Mouse (Mus musculus): ENCODE data around the gene Ttc39a. TPM values are rescaled to one million over a fixed set of nuclear protein-coding genes. Genes with fewer than 3 reads are reported as not detected.

Ttc39a gene
- total and polyA plus RNA-seq, 3 experiments: 0.30 to 0.64 (median 0.32) TPM

DNA sequence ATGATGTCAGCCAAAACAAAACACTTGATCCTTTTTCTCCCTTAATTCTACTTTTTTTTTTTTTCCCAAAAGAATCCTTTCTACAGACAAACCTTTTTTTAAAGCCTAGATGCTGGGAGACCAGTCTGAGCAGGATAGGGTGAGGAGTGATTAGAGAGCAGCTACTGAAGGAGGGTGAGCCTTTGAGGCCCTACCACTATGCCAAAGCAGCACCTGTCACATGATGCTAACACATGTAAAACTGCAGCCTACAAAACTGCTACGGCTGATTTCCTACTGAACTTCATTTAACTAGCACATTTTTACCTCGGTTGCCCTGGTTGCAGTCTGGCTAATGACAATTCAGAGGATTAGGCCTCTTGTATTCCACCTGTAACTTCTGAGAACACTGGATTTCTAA is 38.5 kb downstream of the Ttc39a start:
- Histone ChIP-seq H3K4me3 (replicated peaks in 1 of 3; ENCODE audit: low read depth in 2 of 3, low read length in 2 of 3, poor library complexity in 1 of 3) (no peak overlapping the region), H3K36me3 (replicated peaks in 1 of 2; ENCODE audit: control insufficient read depth in 1 of 2, insufficient read depth in 1 of 2, low read length in 1 of 2) (peaks cover 3 to 66% of the 10 kb centered on the region in 2 experiments), H3K27ac (ENCODE audit: insufficient read depth, low read depth) (no peak overlapping the region), H3K4me2 (ENCODE audit: insufficient read depth, low read depth, poor library complexity, severe bottlenecking) (no peak overlapping the region), H3K4me1 (ENCODE audit: control insufficient read depth in 1 of 2, insufficient read depth in 2 of 2) (peaks cover 0 to 12% of the 10 kb centered on the region in 2 experiments; a peak in 2 of 4 replicates), H3K9ac (ENCODE audit: insufficient read depth, low read depth) (no peak overlapping the region), H3K27me3 (replicated peaks) (no peaks in the 10 kb centered on the region), H3K79me2 (replicated peaks; ENCODE audit: control insufficient read depth, extremely low read depth, insufficient read depth, poor library complexity, severe bottlenecking) (no peaks in the 10 kb centered on the region), H3K9me3 (replicated peaks; ENCODE audit: low read length) (no peaks in the 10 kb centered on the region)
- TF ChIP-seq ETS1 (conservative IDR thresholded peaks at IDR 0.05; ENCODE audit: low read depth, low read length) (no peak), MAZ (IDR thresholded peaks at IDR 0.05; ENCODE audit: low read depth, low read length) (no peak), PAX5 (IDR thresholded peaks at IDR 0.05; ENCODE audit: low read length) (no peak), TBP (conservative IDR thresholded peaks at IDR 0.05; ENCODE audit: low read depth, low read length) (no peak), MEF2A (IDR thresholded peaks at IDR 0.05; ENCODE audit: borderline replicate concordance, low read depth, low read length) (no peak), HCFC1 (IDR thresholded peaks at IDR 0.05; ENCODE audit: low read depth, low read length) (no peak), JUN (IDR thresholded peaks at IDR 0.05; ENCODE audit: insufficient read depth, low read depth, low read length) (no peak)
- dilution Hi-C loops (cut with MboI; ENCODE audit: extremely low pct_ligation_motif_present, extremely low pct_unique_long_range_greater_than_20kb, low sequenced_read_pairs) (no loop called here), in situ Hi-C loops (cut with MboI; ENCODE audit: low pct_ligation_motif_present, low pct_unique_long_range_greater_than_20kb, low sequenced_read_pairs) (no loop called here)
- no peak for DNase-seq (ENCODE audit: extremely low read depth)

DNA sequence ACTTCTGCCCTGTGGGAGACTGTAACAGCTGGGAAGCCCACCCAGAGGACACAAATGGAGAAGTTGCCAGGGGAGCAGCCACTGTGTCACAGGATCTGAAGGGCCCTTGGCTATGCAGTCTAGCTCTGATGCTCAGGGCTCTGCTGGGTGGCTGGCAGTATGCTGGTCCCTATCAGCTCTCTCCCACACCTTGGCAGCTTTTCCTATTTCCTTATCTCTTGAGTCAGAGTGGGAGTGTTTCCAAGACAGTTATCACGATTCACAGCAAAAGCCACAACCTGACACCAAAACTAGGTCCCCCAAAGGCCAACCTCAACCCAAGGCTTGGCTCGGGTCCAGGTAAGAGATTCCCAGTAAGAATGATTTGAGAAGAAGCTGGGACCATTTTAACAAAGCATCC is 39.0 kb downstream of the Ttc39a start:
- H3K9me3 ChIP-seq (replicated peaks; ENCODE audit: low read length): no peaks in the 10 kb centered on the region
- no peak overlapping the region for H3K9ac ChIP-seq (ENCODE audit: insufficient read depth, low read depth)
- TF ChIP-seq CHD2 (IDR thresholded peaks at IDR 0.05; ENCODE audit: low read length): no peak
- TF ChIP-seq MEF2A (IDR thresholded peaks at IDR 0.05; ENCODE audit: borderline replicate concordance, low read depth, low read length): no peak
- TF ChIP-seq JUN (IDR thresholded peaks at IDR 0.05; ENCODE audit: insufficient read depth, low read depth, low read length): no peak
- TF ChIP-seq KAT2A (IDR thresholded peaks at IDR 0.05; ENCODE audit: insufficient replicate concordance, low read length): no peak
- TF ChIP-seq CHD1 (IDR thresholded peaks at IDR 0.05; ENCODE audit: low read depth, low read length): no peak
- TF ChIP-seq BHLHE40 (IDR thresholded peaks at IDR 0.05; ENCODE audit: low read depth, low read length): no peak
- no peak for TF ChIP-seq USF1 (IDR thresholded peaks at IDR 0.05; ENCODE audit: low read depth, low read length)
- TF ChIP-seq UBTF (IDR thresholded peaks at IDR 0.05; ENCODE audit: low read depth, low read length): no peak
- no peak for TF ChIP-seq TCF12 (IDR thresholded peaks at IDR 0.05; ENCODE audit: low read depth, low read length)
- TF ChIP-seq MAFK (IDR thresholded peaks at IDR 0.05; ENCODE audit: insufficient replicate concordance, low read length): no peak
- no peak for TF ChIP-seq MAX (IDR thresholded peaks at IDR 0.05; ENCODE audit: low read length)
- no peak for TF ChIP-seq RCOR1 (conservative IDR thresholded peaks at IDR 0.05; ENCODE audit: low read depth, low read length)
- TF ChIP-seq ZMIZ1 (IDR thresholded peaks at IDR 0.05; ENCODE audit: low read depth, low read length): no peak
- no peak for TF ChIP-seq POLR2AphosphoS2 (IDR thresholded peaks at IDR 0.05; ENCODE audit: low read depth, low read length)
- no peak for TF ChIP-seq NELFE (IDR thresholded peaks at IDR 0.05; ENCODE audit: low read depth, low read length)
- no peak for TF ChIP-seq HCFC1 (IDR thresholded peaks at IDR 0.05; ENCODE audit: low read depth, low read length)
- TF ChIP-seq IRF4 (IDR thresholded peaks at IDR 0.05; ENCODE audit: low read depth, low read length): no peak
- no peak for TF ChIP-seq ZC3H11A (IDR thresholded peaks at IDR 0.05; ENCODE audit: low read depth, low read length)
- H3K4me3 ChIP-seq (replicated peaks in 1 of 3; ENCODE audit: low read depth in 2 of 3, low read length in 2 of 3, poor library complexity in 1 of 3): no peak overlapping the region
- peaks cover 0 to 16% of the 10 kb centered on the region in 2 experiments; a peak in 2 of 4 replicates for H3K4me1 ChIP-seq (ENCODE audit: control insufficient read depth in 1 of 2, insufficient read depth in 2 of 2)
- DNase-seq (ENCODE audit: extremely low read depth): no peak
- H3K27me3 ChIP-seq (replicated peaks): no peaks in the 10 kb centered on the region
- H3K36me3 ChIP-seq (replicated peaks in 1 of 2; ENCODE audit: control insufficient read depth in 1 of 2, insufficient read depth in 1 of 2, low read length in 1 of 2): peaks cover 3 to 65% of the 10 kb centered on the region in 2 experiments
- H3K79me2 ChIP-seq (replicated peaks; ENCODE audit: control insufficient read depth, extremely low read depth, insufficient read depth, poor library complexity, severe bottlenecking): no peaks in the 10 kb centered on the region
- H3K27ac ChIP-seq (ENCODE audit: insufficient read depth, low read depth): no peak overlapping the region
- H3K4me2 ChIP-seq (ENCODE audit: insufficient read depth, low read depth, poor library complexity, severe bottlenecking): no peak overlapping the region
- dilution Hi-C loops (cut with MboI; ENCODE audit: extremely low pct_ligation_motif_present, extremely low pct_unique_long_range_greater_than_20kb, low sequenced_read_pairs) (no loop called here), in situ Hi-C loops (cut with MboI; ENCODE audit: low pct_ligation_motif_present, low pct_unique_long_range_greater_than_20kb, low sequenced_read_pairs) (no loop called here)

Measured in CH12.LX (cell line).